Mouse (Mus musculus): ENCODE measurements around the gene Ankrd55.

- no peak for TF ChIP-seq GATA1 (IDR thresholded peaks at IDR 0.05; ENCODE audit: low read length)
- TF ChIP-seq TAL1 (IDR thresholded peaks at IDR 0.05; ENCODE audit: low read length): no peak
Measured at GRCm38 (mm10) chr13:112316622-112317482, 28.6 kb downstream of the Ankrd55 start.

Data from erythroblast, embryonic 14.5 days (primary cell).